Mouse (Mus musculus) Patski (cell line): ENCODE measurements at regions not wholly inside any gene's neighbourhood (a gene's known extent, or its start where the extent isn't known, plus 50 kb on each side); places are given as distances from the start of the nearest gene placed in this dataset.

Experiments
- ATAC-seq: fragments of 100-300 bp; one replicate; pipeline ENCODE4 v1.8.0; 2021
- CTCF ChIA-PET: fragments of 350-600 bp; sonication (Branson Sonifier 250); formaldehyde crosslinking; loops from one replicate; lab custom pipeline; 2022; ENCODE audit warnings: inconsistent platforms; lab: Charles Lee
- POLR2A ChIA-PET: fragments of 350-600 bp; sonication (Branson Sonifier 250); formaldehyde crosslinking; loops from one replicate; lab custom pipeline; 2022; ENCODE audit warnings: antibody characterized with exemption, inconsistent platforms; lab: Charles Lee
- DNase-seq: peaks from one replicate; pipeline ENCODE4 v3.0.0-alpha.2; 2011; ENCODE audit warnings: low read depth, low spot score
- H3K27me3 ChIP-seq: fragments of 371-371 bp; one replicate; pipeline ENCODE4 v1.5.1; 2021
- CTCF ChIP-seq: fragments of 100-300 bp; IDR thresholded peaks from one replicate; pipeline ENCODE4 v1.5.1; 2021
- in situ Hi-C: fragments of 300-500 bp; cut with MboI; formaldehyde crosslinking; loops from 3 replicates; pipeline ENCODE4 v1.11.1; 2018; ENCODE audit warnings: low pct_unique_long_range_greater_than_20kb, mixed read lengths

DNA sequence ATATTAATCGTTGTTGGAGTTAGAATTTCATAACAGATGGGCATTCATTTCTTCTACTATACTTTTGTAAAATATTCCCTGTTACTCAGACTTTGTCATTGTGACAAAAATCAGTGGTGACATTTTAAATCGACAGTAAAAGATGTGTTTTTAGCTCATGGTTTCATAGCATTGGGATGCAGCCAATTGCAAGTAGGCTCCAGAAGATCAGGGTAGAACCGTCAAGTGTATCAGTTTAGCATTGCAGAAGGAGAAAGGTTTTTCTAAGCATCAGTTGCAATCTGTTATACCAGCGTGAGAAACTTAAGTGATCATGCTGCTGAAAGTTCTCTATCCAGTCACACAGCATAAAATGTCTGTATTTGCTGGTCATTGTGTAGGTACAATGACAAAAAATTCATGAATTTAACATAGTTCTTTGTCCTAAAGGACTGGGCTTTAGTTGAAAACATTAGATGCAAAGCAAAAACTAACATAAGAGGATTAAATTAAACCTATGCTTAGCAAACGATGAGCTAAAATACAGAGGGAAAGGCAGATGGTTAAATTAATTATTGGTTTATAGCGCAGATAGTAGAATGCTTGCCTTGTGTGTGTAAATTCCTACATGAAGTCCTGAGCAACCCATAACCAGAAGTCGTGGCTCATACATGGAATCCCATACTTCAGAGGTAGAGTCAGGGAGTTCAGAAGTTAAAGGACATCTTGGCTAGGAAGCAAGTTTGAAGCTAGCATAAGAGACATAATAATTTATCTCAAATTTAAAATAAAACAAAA, 198.3 kb downstream of the Isl1 start:
- in situ Hi-C loops = no loop called here
- ATAC-seq (no peak), DNase-seq (no peak)
- H3K27me3 ChIP-seq = no peaks in the 10 kb centered on the region
- ChIA-PET POLR2A (no interaction called here), CTCF (no interaction called here)
- no peak for TF ChIP-seq CTCF

DNA sequence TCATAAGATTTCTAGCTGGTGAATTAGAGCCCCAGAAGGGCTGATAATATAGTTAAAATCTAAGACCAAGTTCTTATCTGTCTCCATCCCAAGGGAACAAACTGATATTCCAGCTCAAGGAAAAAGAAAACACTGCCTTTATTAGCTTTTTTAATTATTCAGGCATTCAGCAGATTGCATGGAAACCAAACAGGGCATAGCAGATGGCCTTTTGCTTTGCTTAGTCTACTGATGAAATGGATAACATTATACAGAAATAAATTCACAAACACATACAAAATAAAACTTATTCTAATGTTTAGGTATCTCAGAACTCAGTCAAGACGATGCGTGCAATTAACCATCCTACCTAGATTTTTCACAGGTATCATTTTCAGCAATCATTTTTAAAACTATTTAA, 198.9 kb downstream of the Isl1 start:
- ATAC-seq = no peak
- TF ChIP-seq CTCF = no peak
- no peak for DNase-seq
- POLR2A ChIA-PET = no interaction called here
- CTCF ChIA-PET = no interaction called here
- no peaks in the 10 kb centered on the region for H3K27me3 ChIP-seq
- in situ Hi-C loops = no loop called here

- in situ Hi-C loops = no loop called here
- peaks cover 3% of the 10 kb centered on the region for H3K27me3 ChIP-seq
- ChIA-PET CTCF (no interaction called here), POLR2A (no interaction called here)
- DNase-seq (no peak), ATAC-seq (no peak)
- no peak for TF ChIP-seq CTCF
These were observed 221.8 kb downstream of the Isl1 start for GRCm38 (mm10) chr13:116087541-116088308.

GRCm38 (mm10) chr13:116087140-116087539, 222.3 kb downstream of the Isl1 start:
- CTCF ChIA-PET = no interaction called here
- peaks cover 3% of the 10 kb centered on the region for H3K27me3 ChIP-seq
- in situ Hi-C loops = no loop called here
- no peak for DNase-seq
- no peak for ATAC-seq
- POLR2A ChIA-PET = no interaction called here
- TF ChIP-seq CTCF = no peak

DNA sequence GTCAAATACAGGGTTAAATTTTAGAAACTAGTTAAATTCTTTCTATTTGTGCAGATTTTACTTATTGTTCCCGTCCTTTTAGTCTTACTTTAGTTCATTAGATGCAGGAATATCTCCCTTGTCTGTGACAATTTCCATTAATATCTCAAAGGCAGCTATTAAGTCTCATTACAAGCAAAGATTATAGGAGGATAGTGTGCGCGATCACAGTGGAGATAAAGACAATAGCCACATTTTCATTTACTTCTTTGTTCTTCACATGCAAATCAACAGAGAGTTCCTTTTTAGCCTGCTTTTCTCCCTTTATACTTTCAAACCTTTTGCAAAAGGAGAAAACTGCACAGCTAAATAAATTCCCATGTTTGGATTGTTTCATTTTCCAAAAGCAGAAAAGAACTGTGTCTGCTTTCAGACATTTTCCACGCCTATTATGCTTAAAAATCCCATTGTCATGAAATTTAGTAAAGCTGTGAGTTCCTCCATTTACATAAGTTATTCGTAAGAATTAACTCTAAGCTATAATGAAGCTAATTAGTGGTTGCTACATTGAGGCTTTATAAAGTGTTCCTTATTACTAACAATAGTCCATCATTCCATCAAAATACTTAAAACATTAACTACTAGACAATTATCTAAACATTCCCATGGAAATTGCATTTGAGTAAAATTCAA, 252.4 kb downstream of the Isl1 start:
- DNase-seq (no peak), ATAC-seq (no peak)
- POLR2A ChIA-PET = no interaction called here
- TF ChIP-seq CTCF = no peak
- CTCF ChIA-PET = interaction anchor here (1.3 kb wide), 1 partner anchor 9 kb away, joined by 4 read pairs; no protein-coding TSS in a partner anchor
- peaks cover 5% of the 10 kb centered on the region for H3K27me3 ChIP-seq
- in situ Hi-C loops = no loop called here

DNA sequence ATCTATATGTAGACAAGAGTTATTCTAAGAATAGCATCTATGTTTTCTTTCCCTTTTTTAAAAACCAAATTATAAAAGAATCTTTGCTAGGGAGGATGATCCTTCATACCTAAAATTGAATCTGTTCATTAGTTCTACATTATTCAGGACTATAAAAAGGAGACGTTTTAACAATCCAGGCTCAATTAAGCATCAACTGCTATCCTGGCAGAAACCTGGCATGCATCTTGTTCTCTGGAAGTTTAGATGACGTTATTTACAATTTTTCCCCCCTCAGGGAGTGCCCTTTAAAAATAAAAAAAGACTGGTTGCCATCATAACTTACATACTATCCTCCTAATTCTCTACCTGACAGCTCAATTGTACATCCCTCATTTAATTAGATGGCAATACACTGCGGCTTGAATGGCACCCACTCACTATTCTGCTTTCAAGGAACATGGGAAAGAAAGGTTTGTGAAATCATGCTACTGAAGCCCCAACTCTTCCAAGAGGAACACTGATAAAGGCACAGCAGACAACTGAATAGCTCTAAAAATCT, 253.3 kb downstream of the Isl1 start:
- peaks cover 5% of the 10 kb centered on the region for H3K27me3 ChIP-seq
- ChIA-PET POLR2A (no interaction called here), CTCF (no interaction called here)
- in situ Hi-C loops = no loop called here
- DNase-seq (no peak), ATAC-seq (no peak)
- no peak for TF ChIP-seq CTCF

DNA sequence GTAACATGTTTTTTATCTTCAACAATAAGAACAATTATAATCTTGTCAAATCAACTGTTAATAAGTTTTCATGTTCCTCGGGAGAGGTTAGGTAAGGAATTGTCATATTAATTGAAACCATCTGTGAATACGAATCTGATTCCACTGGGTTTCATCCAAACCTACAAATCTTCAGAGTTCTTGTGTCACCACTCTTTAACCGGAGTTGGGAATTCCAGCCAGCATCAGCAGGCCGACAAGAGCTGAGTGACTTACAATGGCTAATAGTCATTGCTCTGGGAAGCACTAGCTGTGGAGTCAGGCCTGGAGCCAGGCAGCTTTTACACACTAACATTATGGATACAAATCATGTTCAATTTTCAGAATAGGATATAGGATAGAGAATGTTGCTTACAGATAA, 273.3 kb downstream of the Isl1 start:
- in situ Hi-C loops = no loop called here
- CTCF ChIA-PET = no interaction called here
- POLR2A ChIA-PET = no interaction called here
- TF ChIP-seq CTCF = no peak
- no peaks in the 10 kb centered on the region for H3K27me3 ChIP-seq
- DNase-seq (no peak), ATAC-seq (no peak)

DNA sequence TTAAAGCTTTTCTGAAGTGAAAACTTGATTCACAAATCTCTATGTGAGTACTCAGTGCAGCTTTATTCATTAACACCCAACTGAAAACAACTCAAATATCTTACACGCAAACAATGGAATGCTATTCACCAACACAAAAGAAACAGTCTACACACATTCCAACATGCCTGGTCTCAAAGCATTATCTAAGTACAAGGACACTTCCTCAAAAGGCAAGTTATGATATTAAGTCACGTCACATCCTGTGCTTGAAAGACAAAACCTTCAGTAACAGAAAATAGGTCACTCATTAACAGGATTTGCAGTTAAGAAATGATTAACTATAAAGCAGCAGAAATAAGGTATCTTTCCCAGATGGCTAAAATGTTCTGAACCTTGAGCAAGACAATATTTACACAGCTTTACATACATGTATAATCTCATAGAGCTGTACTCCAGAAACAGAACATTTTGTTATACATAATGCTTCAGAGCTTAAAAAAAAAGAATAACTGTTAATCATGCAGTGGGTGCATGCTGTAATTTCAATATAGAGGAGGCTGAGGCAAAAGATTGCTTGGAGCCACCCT, 279.3 kb downstream of the Isl1 start:
- ATAC-seq (no peak), DNase-seq (no peak)
- POLR2A ChIA-PET = no interaction called here
- CTCF ChIA-PET = no interaction called here
- no peak for TF ChIP-seq CTCF
- in situ Hi-C loops = no loop called here
- no peaks in the 10 kb centered on the region for H3K27me3 ChIP-seq

DNA sequence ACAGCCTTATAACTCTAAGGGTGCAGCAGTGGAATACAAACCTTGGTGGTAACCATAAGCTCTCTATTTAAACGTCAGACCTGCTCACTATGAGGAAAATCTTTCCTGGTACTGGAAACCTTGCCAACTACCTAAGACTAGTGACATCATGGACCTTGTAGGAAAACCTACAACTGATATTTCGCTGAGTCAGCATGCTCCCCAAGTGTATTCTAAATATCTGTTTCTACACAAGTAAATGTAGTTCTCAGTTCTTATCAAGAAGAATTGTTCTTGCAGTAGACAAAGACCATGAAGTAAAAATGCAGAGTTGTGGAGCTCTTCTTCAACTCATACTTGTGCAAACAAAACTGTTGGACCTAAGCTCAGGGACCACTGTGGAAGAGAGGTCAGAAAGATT, 280.9 kb downstream of the Isl1 start:
- in situ Hi-C loops = no loop called here
- POLR2A ChIA-PET = no interaction called here
- no peak for ATAC-seq
- no peaks in the 10 kb centered on the region for H3K27me3 ChIP-seq
- DNase-seq = no peak
- no peak for TF ChIP-seq CTCF
- CTCF ChIA-PET = no interaction called here

- in situ Hi-C loops = no loop called here
- ATAC-seq (no peak), DNase-seq (no peak)
- ChIA-PET POLR2A (no interaction called here), CTCF (no interaction called here)
- H3K27me3 ChIP-seq = no peaks in the 10 kb centered on the region
- TF ChIP-seq CTCF = no peak
These were observed 282.3 kb downstream of the Isl1 start for GRCm38 (mm10) chr13:116027147-116027546.
